Mouse (Mus musculus) C2C12 (cell line): ENCODE measurements at regions not wholly inside any gene's neighbourhood (a gene's known extent, or its start where the extent isn't known, plus 50 kb on each side); places are given as distances from the start of the nearest gene placed in this dataset.

Experiments used
- H3K27me3 ChIP-seq: one replicate; pipeline ENCODE4 v1.6.1; 2011; ENCODE audit not compliant: control insufficient read depth, insufficient read depth, insufficient read length
- H3K36me3 ChIP-seq: one replicate; pipeline ENCODE4 v1.6.1; 2011; ENCODE audit not compliant: control insufficient read depth, insufficient read depth
- H3K4me3 ChIP-seq: one replicate; pipeline ENCODE4 v1.5.1; 2011; ENCODE audit warnings: mild to moderate bottlenecking, control low read depth; ENCODE audit not compliant: poor library complexity, insufficient read depth, severe bottlenecking
- H3K79me2 ChIP-seq: one replicate; pipeline ENCODE4 v1.6.1; 2011; ENCODE audit not compliant: control insufficient read depth, insufficient read depth
- H3K79me3 ChIP-seq: one replicate; pipeline ENCODE4 v1.6.1; 2011; ENCODE audit warnings: low read depth, control low read depth
- H3ac ChIP-seq: one replicate; pipeline ENCODE3; 2011; ENCODE audit warnings: low read depth; ENCODE audit not compliant: control insufficient read depth, insufficient read length
- CEBPB ChIP-seq: IDR thresholded peaks from one replicate; pipeline ENCODE4 v1.6.1; 2011; ENCODE audit warnings: low read depth, mild to moderate bottlenecking, control low read depth, moderate library complexity
- CTCF ChIP-seq: IDR thresholded peaks from one replicate; pipeline ENCODE4 v1.5.1; 2011; ENCODE audit not compliant: control insufficient read depth, insufficient read depth, insufficient read length
- FOSL1 ChIP-seq: IDR thresholded peaks from one replicate; pipeline ENCODE4 v1.8.0; 2011; ENCODE audit warnings: mild to moderate bottlenecking, low read length; ENCODE audit not compliant: poor library complexity, insufficient read depth, severe bottlenecking
- MAX ChIP-seq: IDR thresholded peaks from one replicate; pipeline ENCODE4 v1.6.1; 2011; ENCODE audit warnings: mild to moderate bottlenecking, control low read depth
- MYOD1 ChIP-seq: IDR thresholded peaks from one replicate; pipeline ENCODE4 v1.6.1; 2011; ENCODE audit warnings: low read depth; ENCODE audit not compliant: control insufficient read depth, insufficient read length
- MYOG ChIP-seq: IDR thresholded peaks from one replicate; pipeline ENCODE4 v1.6.1; 2011; ENCODE audit not compliant: control insufficient read depth, insufficient read length; ENCODE audit errors: extremely low read depth
- USF1 ChIP-seq: IDR thresholded peaks from one replicate; pipeline ENCODE4 v1.6.1; 2011; ENCODE audit warnings: low read depth, mild to moderate bottlenecking, control low read depth, moderate library complexity

DNA sequence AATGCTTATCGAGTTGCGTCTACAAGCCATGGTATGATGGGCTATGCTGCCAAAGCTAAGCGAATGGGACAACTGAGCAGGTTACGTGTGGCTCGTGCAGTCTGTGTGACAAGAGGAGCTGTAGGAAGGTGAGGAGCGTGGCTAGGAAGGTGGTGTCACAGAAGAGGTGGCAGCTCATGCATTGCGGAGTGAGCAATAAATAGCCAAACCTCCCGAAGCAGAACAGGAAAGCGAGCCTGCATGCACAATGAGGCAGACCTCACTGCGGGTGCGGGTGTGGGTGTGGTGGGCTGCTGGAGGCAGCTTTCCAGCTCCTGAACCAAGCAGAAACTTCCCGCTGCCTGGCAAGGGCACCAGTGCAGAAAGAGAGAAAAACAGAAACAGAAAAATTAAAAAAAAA is 181.5 kb downstream of the CK137956 start:
- no peak for TF ChIP-seq MAX
- TF ChIP-seq MYOG, result no peak
- TF ChIP-seq USF1, result no peak
- TF ChIP-seq CTCF, result no peak
- TF ChIP-seq CEBPB, result no peak
- no peak for TF ChIP-seq FOSL1
- TF ChIP-seq MYOD1, result no peak

GRCm38 (mm10) chr4:127785786-127786185 is 185.0 kb downstream of the CK137956 start:
- H3ac ChIP-seq, result no peak overlapping the region
- H3K79me3 ChIP-seq, result no peaks in the 10 kb centered on the region
- TF ChIP-seq CEBPB (no peak), USF1 (no peak), MYOD1 (no peak), FOSL1 (no peak), MAX (no peak), CTCF (no peak), MYOG (no peak)
- no peaks in the 10 kb centered on the region for H3K79me2 ChIP-seq
- H3K36me3 ChIP-seq, result no peaks in the 10 kb centered on the region
- H3K27me3 ChIP-seq, result no peaks in the 10 kb centered on the region
- no peak overlapping the region for H3K4me3 ChIP-seq

More for the DNA sequence above, 181.5 kb downstream of the CK137956 start:
- Histone ChIP-seq H3K36me3 (no peaks in the 10 kb centered on the region), H3K4me3 (no peak overlapping the region), H3ac (no peak overlapping the region), H3K79me2 (no peaks in the 10 kb centered on the region), H3K79me3 (no peaks in the 10 kb centered on the region), H3K27me3 (no peaks in the 10 kb centered on the region)

- H3K79me3 ChIP-seq, result no peaks in the 10 kb centered on the region
- no peaks in the 10 kb centered on the region for H3K79me2 ChIP-seq
- no peak overlapping the region for H3K4me3 ChIP-seq
- H3ac ChIP-seq, result no peak overlapping the region
- no peak for TF ChIP-seq MYOG
- TF ChIP-seq CTCF, result no peak
- no peak for TF ChIP-seq CEBPB
- no peak for TF ChIP-seq MAX
- no peak for TF ChIP-seq MYOD1
- no peak for TF ChIP-seq FOSL1
- TF ChIP-seq USF1, result no peak
- H3K27me3 ChIP-seq, result no peaks in the 10 kb centered on the region
- no peaks in the 10 kb centered on the region for H3K36me3 ChIP-seq
Observed at GRCm38 (mm10) chr4:127771966-127772500, 198.7 kb downstream of the CK137956 start.

DNA sequence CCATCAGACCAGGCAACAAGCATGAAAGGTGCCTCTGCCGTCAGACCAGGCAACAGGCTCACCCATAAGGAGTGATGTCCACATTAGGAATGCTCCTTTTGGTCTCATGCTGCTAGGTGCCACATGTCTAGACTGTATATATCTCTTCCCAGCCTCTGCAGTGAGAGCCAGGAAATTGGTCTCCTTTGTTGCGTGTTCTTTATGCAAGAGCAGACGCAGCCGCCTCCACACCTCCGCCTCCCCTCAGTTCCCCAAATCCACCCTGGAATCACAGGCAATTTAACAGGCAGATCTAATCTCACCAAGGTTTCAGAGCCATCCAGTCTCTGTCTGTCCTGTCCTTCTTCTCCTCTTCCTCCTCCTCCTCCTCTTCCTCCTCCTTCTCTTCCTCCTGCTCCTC is 207.0 kb downstream of the CK137956 start:
- no peaks in the 10 kb centered on the region for H3K79me2 ChIP-seq
- no peaks in the 10 kb centered on the region for H3K36me3 ChIP-seq
- H3K79me3 ChIP-seq, result no peaks in the 10 kb centered on the region
- H3ac ChIP-seq, result no peak overlapping the region
- no peak for TF ChIP-seq MYOG
- TF ChIP-seq MAX, result no peak
- TF ChIP-seq FOSL1, result no peak
- TF ChIP-seq CTCF, result no peak
- TF ChIP-seq MYOD1, result no peak
- TF ChIP-seq USF1, result no peak
- no peak for TF ChIP-seq CEBPB
- no peaks in the 10 kb centered on the region for H3K27me3 ChIP-seq
- no peak overlapping the region for H3K4me3 ChIP-seq

DNA sequence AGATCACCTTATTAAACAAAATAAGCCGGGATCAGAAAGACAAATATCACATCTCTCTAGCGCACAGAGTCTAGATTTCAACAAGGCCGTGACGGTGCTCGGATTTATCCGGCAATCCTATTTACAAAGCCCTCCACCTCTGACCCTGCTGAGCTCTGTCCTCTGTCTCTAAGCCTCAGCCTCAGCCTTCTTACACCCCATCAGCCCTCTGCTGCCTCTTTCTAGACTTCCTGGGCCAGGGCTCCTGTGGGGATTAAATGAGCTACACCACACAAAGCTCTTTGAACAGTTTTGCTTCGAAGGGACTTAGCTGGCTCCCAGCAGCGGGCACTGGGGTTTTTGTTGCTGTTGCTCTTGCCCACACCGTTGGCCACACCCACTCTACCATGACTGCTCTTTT is 211.8 kb downstream of the CK137956 start:
- no peak overlapping the region for H3ac ChIP-seq
- no peak overlapping the region for H3K4me3 ChIP-seq
- H3K27me3 ChIP-seq, result no peaks in the 10 kb centered on the region
- no peaks in the 10 kb centered on the region for H3K79me2 ChIP-seq
- H3K79me3 ChIP-seq, result no peaks in the 10 kb centered on the region
- TF ChIP-seq MAX (no peak), CEBPB (no peak), MYOD1 (no peak), FOSL1 (no peak), CTCF (no peak), MYOG (no peak), USF1 (no peak)
- H3K36me3 ChIP-seq, result no peaks in the 10 kb centered on the region

DNA sequence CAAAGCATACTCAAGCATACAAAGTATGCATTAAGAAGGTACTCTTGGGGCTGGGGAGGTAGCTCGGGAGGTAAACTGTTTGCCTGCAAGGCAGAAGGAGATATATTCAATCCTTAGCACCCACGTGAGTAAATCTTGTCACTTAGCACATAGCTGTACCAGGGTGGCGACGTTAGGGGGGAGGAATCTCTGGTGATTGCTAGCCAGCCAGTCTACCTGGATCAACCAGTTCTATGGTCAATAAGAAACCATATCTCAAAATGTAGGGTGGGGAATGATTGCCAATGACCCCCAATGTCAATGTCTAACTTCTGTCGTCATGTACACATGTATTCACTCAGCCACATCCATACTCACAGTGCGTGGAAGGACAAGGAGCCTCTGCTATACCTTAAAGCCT is 214.5 kb downstream of the CK137956 start:
- Histone ChIP-seq H3K79me2 (no peaks in the 10 kb centered on the region), H3K79me3 (no peaks in the 10 kb centered on the region), H3K36me3 (no peaks in the 10 kb centered on the region), H3K27me3 (no peaks in the 10 kb centered on the region), H3K4me3 (no peak overlapping the region), H3ac (no peak overlapping the region)
- TF ChIP-seq FOSL1 (no peak), MYOG (no peak), CTCF (no peak), USF1 (no peak), CEBPB (no peak), MAX (no peak), MYOD1 (no peak)
